Mouse (Mus musculus): ENCODE results near the gene Kdm5c. TPM values are rescaled to one million over a fixed set of nuclear protein-coding genes. Genes with fewer than 3 reads are reported as not detected.
"Not testable (repeated sequence)": the region's sequence is repeated elsewhere in the genome, so short reads cannot be mapped to it uniquely, and the experiment has no call there.

The Kdm5c gene
- 10 to 100 TPM; 19.3 to 35.5 TPM for total RNA-seq (2021)
- long read RNA-seq, experiment 1, full-length matches to known transcripts = 15 of 34 reads
- long read RNA-seq, experiment 1, partial matches to known transcripts = 8 of 34 reads
- long read RNA-seq, experiment 1, other reads (novel, unspliced or antisense) = 11 of 34 reads
- long read RNA-seq, experiment 2, full-length matches to known transcripts = 7 of 13 reads
- long read RNA-seq, experiment 2, partial matches to known transcripts = 1 of 13 reads
- long read RNA-seq, experiment 2, other reads (novel, unspliced or antisense) = 5 of 13 reads

DNA sequence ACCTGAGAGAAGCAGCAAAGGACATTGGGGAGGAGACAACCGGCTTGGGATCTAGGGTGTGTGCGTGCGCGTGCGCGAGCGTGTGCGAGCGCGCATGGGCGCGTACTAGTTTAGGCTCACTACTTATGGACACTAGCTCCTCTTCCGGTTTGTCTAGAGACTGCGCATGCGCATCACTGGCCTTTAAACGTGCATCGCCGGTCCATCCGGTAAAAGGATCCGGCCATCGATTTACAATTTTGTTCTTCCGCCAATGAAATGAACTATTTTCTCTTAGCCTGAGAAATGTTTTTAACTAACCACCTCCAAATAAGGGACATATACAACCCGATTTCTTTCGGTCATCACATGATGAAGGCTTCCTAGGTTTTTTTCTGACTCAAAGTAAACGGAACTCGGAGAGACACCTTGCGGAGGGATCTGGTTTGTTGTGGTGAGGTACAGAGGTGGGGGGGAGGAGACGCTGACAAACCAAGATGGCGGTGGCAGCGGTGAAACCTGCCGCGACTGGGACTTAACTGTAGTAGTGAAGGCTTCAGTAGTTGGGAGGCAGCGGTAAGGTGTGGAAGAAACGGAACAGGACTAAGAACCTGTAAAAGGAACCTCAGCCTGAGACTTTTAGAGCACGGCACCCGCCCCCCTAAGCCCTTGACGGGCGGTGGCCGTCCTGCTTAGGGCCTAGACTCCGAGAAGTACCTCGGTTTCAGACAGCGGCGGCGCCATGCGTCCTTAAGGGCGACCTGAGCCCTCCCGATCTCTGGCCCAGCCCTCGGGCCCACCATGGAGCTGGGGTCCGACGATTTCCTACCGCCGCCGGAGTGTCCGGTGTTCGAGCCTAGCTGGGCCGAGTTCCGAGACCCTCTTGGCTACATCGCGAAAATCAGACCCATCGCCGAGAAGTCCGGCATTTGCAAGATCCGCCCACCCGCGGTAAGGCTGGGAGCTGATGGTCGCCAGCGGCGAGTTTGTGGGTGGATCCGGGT lies at the start of gene Kdm5c:
Gene Kdm5c (plus strand): TSS at position 240 of the 983 bp plus-strand sequence.
- DNase-seq = peak; percentile 88

DNA sequence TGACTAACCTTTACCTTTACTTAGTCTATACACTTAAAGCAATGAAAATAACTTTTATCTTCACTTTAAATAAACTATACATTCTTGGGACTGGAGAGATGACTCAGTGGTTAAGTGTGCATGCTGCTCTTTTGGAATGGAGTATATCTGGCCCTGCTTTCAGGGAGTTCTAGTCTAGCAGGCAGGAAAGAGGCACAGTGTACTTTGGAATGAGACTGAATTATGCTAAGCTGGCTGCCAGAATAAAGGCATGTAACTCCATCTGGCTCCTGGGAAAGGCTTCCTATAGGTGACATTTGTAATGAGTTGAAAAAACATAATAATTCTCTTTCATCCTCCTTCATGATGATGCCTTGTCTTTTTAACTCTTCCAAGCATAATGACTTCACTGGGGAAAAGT lies 45.7 kb upstream of the Kdm5c start:
- no peak for DNase-seq

DNA sequence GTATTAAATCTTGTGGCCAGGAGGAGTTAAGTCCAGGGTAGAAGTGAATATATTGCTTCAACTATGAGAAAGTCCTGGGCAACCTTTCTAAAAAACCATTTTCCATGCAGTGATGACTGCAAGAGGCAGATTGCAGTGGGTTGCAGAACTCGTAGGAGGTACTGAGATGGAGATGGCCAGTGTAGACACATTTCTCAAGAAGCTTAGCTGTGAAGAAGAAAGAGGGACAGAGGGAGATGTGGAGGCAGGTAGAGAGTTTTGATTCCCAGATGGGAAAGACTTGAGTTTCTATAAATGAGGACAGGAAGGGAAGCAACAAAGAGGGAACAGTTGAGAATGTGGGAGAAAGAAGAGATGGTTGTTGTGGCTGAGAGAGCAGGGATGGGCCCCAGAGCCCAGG lies 41.6 kb upstream of the Kdm5c start:
- no peak for DNase-seq

DNA sequence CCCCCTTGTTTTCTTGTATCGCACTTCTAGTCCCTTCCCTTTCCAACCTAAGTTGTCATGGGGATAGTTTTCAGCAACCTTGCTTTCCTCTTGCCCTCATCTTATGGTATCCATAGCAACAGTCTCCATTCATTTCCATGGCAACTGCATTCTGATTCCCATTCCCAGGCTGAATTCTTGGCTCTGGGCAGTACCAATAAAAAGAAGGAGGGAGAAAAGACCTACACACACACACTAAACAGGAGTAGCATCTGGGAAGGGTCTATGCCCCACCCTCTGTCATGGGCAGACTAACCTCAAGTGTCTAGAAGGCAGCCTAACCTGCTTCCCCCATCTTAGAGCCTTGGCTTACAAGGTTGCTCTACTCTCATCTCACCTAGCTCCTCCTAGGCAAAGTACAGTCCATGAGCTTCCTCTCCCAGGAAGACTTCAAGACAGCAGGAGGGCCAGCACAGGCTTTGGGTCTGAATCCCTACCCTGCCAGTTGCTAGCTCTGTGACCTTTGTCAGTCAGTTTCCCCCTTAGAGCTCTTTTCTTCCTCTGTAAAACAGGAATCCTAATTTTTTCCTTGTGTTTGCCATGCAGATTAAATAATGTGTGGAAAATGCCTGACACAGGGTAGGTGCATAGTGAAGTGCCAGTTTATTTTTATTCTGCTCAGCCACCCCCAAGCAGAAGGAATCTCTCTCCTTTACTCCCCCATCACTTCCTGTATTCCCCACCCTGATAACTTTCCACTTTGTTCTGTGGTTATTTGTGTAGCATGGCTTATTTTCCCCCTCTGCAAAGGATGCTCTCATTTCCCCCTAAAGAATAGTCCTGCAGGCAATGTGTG lies 34.8 kb upstream of the Kdm5c start:
- DNase-seq = no peak

DNA sequence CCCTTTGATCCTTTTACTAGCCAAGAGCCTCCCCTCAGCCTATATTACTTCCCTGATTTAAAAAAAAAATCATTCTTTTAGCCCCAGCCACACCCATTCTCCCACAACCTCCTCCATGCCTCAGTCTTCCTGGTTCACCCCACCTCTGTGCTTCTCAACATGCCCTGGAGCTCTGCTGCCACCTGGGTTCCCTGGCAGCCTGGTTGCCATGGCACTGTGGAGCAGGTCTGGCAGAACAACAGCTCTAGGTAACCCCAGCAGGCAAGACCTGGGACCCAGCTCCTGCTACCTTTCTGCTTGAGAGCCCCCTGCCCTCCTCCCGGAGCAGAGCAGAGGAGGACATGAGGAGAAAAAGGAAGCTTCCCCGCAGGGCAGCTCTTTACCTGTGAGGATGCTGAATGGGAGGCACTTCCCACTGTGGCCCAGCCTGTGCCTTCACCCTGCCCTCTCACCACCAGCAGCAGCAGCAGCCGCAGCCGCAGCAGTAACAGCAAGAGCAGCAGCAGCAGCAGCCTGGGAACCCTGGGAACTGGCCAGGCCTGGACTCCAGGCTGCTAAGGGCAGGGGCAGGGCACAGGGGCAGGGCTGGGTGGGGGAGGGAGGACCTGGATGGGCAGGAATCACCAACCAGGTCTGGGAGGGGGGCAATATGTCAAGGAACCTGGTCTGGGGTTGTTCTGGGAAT lies 30.9 kb upstream of the Kdm5c start:
- no peak for DNase-seq

DNA sequence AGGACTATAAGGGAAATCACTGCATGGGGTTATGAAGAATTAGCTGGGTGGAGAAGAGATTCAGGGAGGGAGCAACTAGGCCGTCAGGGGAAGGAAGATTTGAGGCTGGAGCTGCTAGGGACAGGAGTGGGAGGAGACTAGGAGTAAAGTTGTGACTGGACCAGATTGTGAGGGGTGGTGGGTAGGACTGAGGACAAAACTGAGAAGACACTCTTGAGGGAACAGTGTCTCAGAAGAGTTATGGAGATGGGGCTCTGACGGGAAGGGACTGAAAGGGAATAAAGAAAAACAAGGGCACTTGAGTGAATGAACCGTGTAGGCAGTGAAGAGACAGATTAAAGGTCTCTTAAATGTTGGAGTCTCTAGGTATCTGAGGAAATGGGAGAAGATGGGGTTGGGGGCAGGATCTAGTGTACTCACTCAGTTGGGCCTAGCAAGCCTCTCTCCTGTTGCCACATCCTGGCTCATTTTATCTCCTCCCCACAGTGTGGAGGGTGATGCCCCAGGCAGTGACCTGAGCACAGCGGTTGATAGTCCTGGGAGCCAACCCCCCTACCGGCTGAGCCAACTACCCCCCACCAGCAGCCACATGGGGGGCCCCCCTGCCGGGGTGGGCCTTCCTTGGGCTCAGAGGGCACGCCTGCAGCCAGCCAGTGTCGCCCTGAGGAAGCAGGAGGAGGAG lies 30.3 kb upstream of the Kdm5c start:
- no peak for DNase-seq

DNA sequence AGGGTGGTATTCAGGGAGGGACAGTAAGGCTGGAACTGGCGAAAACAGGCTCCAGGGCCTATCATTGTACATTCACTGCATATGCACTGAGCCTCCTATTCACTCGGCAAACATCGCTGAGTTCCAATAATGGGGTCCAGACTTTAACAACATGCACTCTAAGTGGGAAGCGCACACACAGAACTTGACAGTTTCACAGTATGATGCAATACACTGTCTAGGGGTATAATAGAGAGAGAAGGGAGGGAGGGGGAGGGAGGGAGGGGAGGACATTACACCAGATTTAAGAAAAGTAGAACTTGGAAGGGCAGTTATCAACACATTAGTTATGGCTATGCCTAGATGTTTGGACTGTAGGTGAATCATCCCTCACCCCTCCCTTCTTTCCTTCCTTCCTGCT lies 29.6 kb upstream of the Kdm5c start:
- DNase-seq = no peak

DNA sequence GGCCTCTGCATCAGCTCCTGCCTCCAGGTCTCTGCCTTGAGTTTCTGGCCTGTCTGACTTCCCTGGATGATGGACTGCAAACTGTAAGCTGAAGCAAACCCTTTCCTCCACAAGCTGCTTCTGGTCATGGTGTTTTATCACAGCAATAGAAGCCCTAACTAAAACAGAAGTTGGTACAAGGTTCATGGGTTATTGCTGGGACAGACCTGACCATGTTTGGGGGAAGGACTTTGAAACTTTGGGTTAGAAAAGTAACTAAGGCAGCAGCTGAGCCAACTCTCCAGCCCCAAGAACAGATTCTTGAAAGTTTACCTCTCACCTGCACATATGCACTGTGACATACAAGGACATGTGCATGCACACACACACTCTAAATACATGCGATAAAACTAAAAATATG lies 27.3 kb upstream of the Kdm5c start:
- DNase-seq = no peak

DNA sequence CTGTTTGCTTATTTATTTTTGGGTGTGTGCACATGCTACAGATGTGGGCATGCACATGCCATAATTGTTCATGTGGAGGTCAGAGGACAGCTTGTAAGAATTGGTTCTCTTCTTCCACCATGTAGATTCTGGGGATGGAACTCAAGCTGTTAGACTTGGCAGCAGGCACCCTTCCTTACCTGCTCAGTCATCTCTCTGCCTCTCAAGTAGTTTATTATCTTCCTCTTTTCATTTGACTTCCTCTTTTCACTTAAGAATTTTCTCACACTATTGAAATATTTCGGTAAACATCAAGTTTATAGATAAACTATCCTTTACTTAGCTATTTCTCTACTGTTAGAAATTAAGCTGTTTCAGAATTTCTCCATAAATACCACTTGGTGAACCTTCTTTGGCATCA lies 18.1 kb upstream of the Kdm5c start:
- DNase-seq = no peak

DNA sequence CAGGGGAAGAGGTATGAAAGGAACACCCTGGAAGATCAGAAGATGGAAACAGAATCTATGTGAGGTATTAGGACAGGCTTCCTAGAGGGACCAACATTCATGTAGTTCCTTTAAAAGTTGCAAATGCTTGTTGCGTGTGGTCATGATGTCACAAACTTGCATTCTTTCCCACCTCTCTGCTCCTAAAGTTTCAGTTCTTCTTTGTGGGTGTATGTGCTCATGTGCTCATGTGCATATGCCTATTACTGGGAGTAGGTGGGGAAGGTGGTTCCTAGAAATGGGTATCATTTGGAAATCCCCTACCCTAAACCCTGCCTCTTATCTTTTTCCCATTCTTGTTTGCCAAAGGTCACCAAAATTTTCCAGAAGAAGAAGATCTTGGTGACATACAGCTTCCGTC lies 14.3 kb upstream of the Kdm5c start:
- DNase-seq = no peak

DNA sequence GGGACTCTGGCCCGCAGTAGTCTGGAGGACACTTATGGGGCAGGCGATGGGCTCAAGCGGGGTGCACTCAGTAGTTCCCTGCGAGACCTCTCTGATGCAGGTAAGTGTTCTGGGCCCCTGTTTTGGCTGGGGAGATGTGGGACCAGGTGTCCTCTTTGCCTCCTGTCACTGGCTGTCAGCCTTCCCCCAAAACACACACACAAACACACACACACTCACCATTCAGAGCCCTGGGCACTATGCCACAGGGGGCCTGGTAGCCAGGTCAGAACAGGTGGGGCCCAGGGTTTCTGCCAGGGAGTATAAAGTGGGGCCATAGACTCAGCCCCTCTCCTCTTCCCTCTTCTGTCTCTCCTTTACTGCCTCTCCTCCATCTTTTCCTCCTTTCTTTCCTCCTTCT lies 11.1 kb upstream of the Kdm5c start:
- DNase-seq = no peak

DNA sequence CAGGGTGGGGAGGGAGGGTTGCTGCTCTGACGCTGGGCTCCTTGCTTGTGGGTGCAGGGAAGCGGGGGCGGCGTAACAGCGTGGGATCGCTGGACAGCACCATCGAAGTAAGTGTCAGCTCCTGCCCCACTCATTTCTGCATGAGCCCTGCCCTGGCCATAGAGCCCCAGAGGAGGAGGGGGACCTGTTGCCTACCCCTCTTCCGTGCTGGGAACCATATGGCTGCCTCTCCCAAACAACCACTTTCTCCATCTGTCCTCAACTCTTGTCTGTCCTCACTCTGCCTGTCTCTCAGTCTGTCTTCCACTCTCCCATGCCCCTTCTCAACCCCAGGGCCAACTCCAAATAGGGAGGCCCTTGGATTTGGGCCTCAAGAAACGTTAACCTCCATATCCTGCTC lies 10.6 kb upstream of the Kdm5c start:
- no peak for DNase-seq

DNA sequence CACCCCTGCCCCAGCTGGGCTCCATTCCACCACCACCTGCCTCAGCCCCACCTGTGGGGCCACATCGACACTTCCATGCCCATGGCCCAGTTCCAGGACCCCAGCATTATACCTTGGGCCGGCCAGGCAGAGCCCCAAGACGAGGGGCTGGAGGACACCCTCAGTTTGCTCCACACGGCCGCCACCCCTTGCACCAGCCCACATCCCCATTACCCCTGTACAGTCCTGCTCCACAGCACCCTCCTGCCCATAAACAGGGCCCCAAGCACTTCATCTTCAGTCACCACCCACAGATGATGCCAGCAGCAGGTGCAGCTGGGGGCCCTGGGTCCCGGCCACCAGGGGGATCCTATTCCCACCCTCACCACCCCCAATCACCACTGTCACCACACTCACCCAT lies 9.5 kb upstream of the Kdm5c start:
- no peak for DNase-seq

DNA sequence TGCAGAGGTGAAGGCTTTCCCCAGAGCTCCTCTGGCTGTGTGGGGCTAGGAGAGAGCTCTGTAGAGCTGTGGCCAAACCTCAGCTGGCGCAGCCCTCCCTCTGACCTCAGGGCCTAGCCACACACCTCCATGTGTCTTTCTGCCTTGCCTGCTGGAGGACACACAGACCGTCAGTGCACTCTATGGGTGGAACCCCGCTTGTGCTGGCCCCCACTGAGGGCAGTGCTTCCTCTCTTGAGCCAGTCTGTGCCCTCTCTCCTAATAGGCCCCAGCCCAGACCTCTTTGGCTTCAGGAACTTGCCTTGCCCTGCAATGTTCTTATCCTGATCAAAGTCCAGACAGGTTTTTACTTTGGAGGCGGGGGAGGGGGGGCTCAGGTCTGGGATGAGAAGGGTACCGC lies 8.5 kb upstream of the Kdm5c start:
- DNase-seq = no peak

DNA sequence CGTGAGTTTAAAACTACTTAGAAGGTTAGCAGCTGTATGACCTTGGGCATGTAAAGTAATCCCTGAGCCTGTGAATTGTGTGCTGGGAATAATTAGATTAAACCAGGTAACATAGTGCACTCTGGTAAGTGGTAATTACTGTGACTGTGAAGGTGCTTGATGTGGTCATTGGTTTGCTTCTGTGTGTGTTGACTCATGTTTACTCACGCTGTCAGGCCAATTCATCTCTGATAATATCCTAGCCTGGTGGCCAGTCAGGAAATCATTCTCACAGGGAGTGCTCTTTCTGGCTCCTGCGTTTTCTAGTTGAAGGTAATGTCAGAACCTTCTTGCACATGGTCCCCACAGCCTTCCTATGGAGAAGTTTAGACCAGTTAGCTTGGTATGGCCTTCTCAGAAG lies 1.3 kb downstream of the Kdm5c start:
- no peak for DNase-seq

DNA sequence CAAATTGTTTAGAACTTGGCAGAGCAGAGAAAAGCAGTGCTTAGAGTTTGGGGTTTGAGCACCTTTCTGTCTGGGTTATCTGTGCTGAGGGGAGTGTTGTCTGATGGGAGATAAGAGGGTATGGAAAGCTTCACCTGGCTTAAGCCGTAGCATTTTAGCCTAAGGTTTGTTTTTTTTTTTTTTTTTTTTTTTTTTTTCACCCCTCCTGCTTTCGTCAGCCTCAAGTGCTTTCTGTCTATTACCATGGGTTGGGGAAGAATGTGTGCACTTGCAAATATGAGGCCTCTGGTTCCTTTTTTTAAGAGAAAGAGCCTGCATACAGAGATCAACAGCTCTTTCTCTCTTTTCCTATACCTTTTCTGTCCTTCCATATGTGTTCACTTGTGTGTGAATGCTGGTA lies 2.9 kb downstream of the Kdm5c start:
- no peak for DNase-seq

DNA sequence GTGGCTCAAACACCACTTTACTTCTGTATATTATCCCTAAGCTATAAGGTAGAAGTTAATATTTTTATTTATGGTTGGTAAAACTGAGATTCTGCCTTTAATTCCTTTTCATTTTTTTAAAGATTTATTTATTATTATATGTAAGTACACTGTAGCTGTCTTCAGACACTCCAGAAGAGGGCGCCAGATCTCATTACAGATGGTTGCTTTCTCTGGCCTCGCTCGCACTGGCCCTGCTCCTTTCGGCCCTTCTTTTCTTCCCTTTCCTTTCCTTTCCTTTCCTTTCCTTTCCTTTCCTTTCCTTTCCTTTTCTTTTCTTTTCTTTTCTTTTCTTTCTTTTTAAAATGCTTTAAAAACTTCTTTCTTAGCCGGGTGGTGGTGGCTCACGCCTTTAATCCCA lies 10.3 kb downstream of the Kdm5c start:
- not testable (repeated sequence) for DNase-seq

DNA sequence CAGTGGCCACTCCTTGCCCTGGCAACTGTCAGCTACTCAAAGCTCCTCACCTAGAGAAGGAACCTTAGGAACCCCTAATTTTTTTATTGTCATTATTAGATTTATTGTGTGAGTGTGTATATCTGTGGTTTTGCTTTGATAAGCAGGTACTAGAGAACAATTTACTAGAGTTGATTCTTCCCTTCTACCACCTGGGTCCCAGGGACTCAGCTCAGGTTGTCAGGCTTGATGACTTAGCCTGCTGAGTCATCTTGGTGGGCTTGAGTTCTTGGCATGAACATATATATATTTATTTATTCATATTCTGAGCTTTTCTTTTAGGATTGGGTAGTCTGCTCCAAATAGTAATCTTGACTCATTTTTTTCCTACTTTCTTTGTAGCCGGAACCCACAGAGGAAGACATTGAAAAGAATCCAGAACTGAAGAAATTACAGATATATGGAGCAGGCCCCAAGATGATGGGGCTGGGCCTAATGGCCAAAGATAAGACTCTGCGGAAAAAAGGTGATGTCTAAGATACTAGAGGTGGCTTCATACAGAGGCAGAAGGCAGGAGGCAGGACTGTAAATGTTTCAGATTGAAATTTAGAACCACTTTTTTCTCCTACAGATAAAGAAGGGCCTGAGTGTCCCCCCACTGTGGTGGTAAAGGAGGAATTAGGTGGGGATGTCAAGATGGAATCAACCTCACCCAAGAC lies 11.8 kb downstream of the Kdm5c start:
- no peak for DNase-seq

DNA sequence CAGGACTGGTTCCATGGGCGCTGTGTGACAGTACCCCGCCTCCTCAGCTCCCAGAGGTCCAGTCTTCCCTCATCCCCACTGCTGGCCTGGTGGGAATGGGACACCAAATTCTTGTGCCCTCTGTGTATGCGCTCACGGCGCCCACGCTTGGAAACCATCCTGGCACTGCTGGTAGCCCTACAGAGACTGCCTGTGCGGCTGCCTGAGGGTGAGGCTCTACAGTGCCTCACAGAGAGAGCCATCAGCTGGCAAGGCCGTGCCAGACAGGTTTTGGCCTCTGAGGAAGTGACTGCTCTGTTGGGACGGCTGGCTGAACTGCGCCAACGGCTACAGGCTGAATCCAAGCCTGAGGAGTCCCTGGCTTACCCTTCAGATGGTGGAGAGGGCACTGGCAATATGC lies 38.4 kb downstream of the Kdm5c start:
- DNase-seq = no peak

DNA sequence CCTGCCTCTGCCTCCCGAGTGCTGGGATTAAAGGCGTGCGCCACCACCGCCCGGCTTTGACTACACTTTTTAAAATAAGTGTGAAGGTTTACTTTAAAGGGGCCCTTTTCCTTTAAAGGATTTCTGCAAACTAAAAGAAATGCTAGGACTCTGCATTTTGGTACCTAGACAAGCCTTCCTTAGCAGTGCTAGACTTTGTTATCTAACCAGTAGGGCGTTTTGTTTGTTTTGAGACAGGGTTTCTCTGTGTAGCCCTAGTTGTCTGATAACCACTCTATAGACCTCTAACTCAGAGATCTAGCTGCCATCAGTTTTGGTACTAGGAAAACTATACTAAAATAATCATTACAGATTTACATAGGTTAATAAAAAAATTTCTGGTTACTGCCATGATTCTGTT lies 46.6 kb downstream of the Kdm5c start:
- DNase-seq = no peak

DNA sequence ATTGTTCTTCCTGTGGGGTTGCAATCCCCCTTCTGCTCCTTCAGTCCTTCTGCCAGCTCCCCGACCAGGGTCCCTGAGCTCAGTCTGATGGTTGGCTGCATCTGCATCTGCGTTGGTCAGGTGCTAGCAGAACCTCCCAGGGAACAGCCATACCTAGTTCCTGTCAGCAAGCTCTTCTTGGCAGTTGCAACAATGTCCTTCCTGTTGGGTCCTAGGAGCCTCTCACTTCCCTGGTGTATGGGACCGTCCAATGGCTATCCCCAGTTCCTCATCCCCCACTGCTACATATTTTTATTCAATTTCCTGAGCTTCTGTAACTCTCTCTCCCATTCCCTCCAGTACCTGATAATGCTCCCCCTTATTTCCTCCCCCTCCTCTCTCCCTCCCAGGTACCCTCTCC lies 51.9 kb downstream of the Kdm5c start:
- no peak for DNase-seq

Data from gastrocnemius, postnatal 10 days (tissue).